Mouse (Mus musculus): ENCODE measurements around the gene Nr4a2. TPM values are rescaled to one million over a fixed set of nuclear protein-coding genes. Genes with fewer than 3 reads are reported as not detected.
A peak's percentile ranks its signal among the peaks of the same experiment; 100 is the strongest.

The Nr4a2 gene
- total and polyA plus RNA-seq, 3 experiments: 2.0 TPM; not detected in 1

DNA sequence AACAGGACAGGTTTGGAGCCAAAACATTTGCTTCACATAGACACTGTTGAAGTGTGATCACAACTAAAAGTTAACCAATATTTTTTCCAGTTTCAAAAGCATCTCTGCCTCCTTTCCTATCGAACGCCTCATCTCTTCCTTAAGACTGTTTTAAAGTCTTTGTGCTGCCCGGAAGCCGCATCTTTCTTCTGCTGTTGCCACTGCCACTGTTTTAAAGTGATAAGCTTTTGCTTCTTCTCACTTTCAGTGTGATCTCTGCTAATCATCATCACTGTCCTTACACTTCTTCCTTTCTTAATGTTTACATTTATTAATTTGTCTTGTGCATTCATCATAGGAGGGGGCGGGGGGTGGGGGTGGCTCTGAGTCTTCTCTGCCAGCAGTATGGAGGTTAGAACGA is 2.1 kb upstream of the Nr4a2 start (continued):
- no peak for TF ChIP-seq USF1 (IDR thresholded peaks at IDR 0.05; ENCODE audit: low read depth, low read length)
- TF ChIP-seq POLR2AphosphoS2 (IDR thresholded peaks at IDR 0.05; ENCODE audit: low read length): no peak
- TF ChIP-seq BHLHE40 (IDR thresholded peaks at IDR 0.05; ENCODE audit: borderline replicate concordance, low read depth, low read length): peak; percentile 51; the same call in 1 of the 2 replicates
- no peak for TF ChIP-seq GABPA (IDR thresholded peaks at IDR 0.05; ENCODE audit: low read depth, low read length)
- TF ChIP-seq CTCF (IDR thresholded peaks at IDR 0.05 in 2 of 3, conservative IDR thresholded peaks at IDR 0.05 in 1 of 3; ENCODE audit: control insufficient read depth in 1 of 3, insufficient read depth in 1 of 3, low read depth in 2 of 3, low read length in 3 of 3, poor library complexity in 1 of 3, severe bottlenecking in 1 of 3): no peak
- 0 out of 2 replicates have a peak, but pooled peaks have one; percentile 32 for TF ChIP-seq TBP (IDR thresholded peaks at IDR 0.05; ENCODE audit: low read depth, low read length)
- no peak for TF ChIP-seq MAFK (IDR thresholded peaks at IDR 0.05; ENCODE audit: borderline replicate concordance, low read depth, low read length)
- 0 out of 2 replicates have a peak, but pooled peaks have one; percentile 32 for TF ChIP-seq MYB (IDR thresholded peaks at IDR 0.05; ENCODE audit: low read depth, low read length)
- no peak for TF ChIP-seq POLR2AphosphoS5 (IDR thresholded peaks at IDR 0.05; ENCODE audit: borderline replicate concordance, low read depth, low read length)
- TF ChIP-seq CHD2 (IDR thresholded peaks at IDR 0.05; ENCODE audit: low read length): no peak

GRCm38 (mm10) chr2:57122986-57123980 is 520 bp downstream of the Nr4a2 start:
- Histone ChIP-seq H3K4me1 (ENCODE audit: control insufficient read depth in 1 of 2, insufficient read depth in 2 of 2, low read length in 2 of 2) (peaks cover 7 to 16% of the 10 kb centered on the region in 2 experiments), H3K79me2 (ENCODE audit: control insufficient read depth, insufficient read depth, low read length, poor library complexity) (peaks cover 13% of the 10 kb centered on the region), H3K27me3 (ENCODE audit: control insufficient read depth in 1 of 2, insufficient read depth in 2 of 2, low read length in 2 of 2) (no peaks in the 10 kb centered on the region), H3K27ac (ENCODE audit: control insufficient read depth, low read depth, low read length) (peak overlapping the region; percentile 89), H3K36me3 (ENCODE audit: control insufficient read depth in 1 of 2, insufficient read depth in 2 of 2, low read length in 2 of 2) (peaks cover 0 to 17% of the 10 kb centered on the region in 2 experiments; a peak in 2 of 4 replicates), H3K9ac (ENCODE audit: control insufficient read depth, low read depth, low read length, poor library complexity, severe bottlenecking) (peak overlapping the region; percentile 85), H3K4me3 (ENCODE audit: control insufficient read depth in 1 of 2, insufficient read depth in 1 of 2, low read depth in 2 of 2, low read length in 2 of 2) (peak overlapping the region; percentile 84 to 99), H3K9me3 (replicated peaks; ENCODE audit: insufficient read depth, low read length) (no peaks in the 10 kb centered on the region)
- peak; percentile 75 for DNase-seq (ENCODE audit: low read depth, low spot score)
- TF ChIP-seq ETS1 (IDR thresholded peaks at IDR 0.05; ENCODE audit: low read depth, low read length) (no peak), JUND (IDR thresholded peaks at IDR 0.05; ENCODE audit: low read depth, low read length) (no peak), POLR2A (IDR thresholded peaks at IDR 0.05; ENCODE audit: control insufficient read depth in 1 of 2, insufficient read depth in 1 of 2, low read depth in 1 of 2, low read length in 2 of 2, poor library complexity in 1 of 2) (peak; percentile 53 to 57; a peak in 2 of 4 replicates), MAX (IDR thresholded peaks at IDR 0.05; ENCODE audit: low read length) (peak; percentile 90), BHLHE40 (IDR thresholded peaks at IDR 0.05; ENCODE audit: borderline replicate concordance, low read depth, low read length) (peak; percentile 48; the same call in 1 of the 2 replicates), MAZ (IDR thresholded peaks at IDR 0.05; ENCODE audit: low read depth, low read length) (no peak), SIN3A (IDR thresholded peaks at IDR 0.05; ENCODE audit: low read length) (peak; percentile 62; the same call in 1 of the 2 replicates), TBP (IDR thresholded peaks at IDR 0.05; ENCODE audit: low read depth, low read length) (0 out of 2 replicates have a peak, but pooled peaks have one; percentile 56), MYC (IDR thresholded peaks at IDR 0.05; ENCODE audit: low read depth, low read length) (peak; percentile 95), MXI1 (IDR thresholded peaks at IDR 0.05; ENCODE audit: low read depth, low read length) (peak; percentile 92), GABPA (IDR thresholded peaks at IDR 0.05; ENCODE audit: low read depth, low read length) (no peak), CHD1 (IDR thresholded peaks at IDR 0.05; ENCODE audit: low read depth, low read length) (no peak), UBTF (IDR thresholded peaks at IDR 0.05; ENCODE audit: borderline replicate concordance, insufficient read depth, low read depth, low read length) (0 out of 2 replicates have a peak, but pooled peaks have one; percentile 81)
